Mouse (Mus musculus) liver (tissue): ENCODE data around the gene Foxo6.

Source experiments
- DNase-seq: peaks from one replicate; pipeline ENCODE4 v3.0.0-alpha.2; 2020; ENCODE audit warnings: mixed read lengths

The Foxo6 gene

GRCm38 (mm10) chr4:120287290-120288111 is at the start of gene Foxo6:
TSS of gene Foxo6 (minus strand) at chr4:120287349.
- DNase-seq = peak; percentile 87

DNA sequence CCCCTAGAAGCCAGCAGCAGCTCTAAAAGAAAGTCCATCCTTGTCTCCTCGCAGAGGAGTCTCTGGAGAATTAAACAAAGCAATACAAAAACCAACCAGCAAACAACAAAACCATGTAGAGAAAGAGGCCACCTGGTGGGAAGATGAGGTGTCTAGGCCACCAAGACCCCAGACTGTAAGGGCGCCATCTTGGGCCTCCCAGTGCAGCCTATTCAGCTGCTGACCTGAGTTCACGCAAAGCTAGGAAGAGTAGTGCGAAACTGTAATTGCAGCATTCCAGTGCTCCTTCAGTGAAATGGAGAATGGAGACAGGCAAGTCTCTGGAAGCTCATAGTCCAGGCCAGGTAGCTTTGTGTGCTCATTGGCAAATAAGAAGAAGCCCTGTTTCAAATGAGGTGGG is 47.2 kb upstream of the Foxo6 start:
- DNase-seq = no peak

DNA sequence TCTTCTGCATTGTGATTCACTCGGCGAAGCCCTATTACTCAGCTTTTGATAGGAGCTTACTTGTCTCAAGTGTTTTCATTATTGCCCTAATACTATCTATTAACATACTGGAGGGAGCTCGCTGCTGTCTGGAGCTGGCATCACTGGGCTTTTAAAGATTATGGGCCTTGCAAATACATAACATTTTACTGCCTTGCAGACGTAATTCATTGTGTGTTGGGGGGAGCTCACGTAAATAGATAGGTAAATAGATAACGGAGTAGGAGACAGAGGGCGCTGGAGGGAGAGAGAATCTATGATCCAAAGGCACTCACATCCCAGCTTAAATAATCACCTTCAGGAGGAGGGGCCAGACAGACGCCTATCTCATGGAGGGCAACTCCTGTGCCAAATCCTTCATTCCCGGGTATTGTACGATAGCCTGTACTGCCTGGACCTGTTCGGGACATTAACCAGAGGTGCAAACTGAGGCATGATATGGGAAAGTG is 45.8 kb upstream of the Foxo6 start:
- DNase-seq = no peak

DNA sequence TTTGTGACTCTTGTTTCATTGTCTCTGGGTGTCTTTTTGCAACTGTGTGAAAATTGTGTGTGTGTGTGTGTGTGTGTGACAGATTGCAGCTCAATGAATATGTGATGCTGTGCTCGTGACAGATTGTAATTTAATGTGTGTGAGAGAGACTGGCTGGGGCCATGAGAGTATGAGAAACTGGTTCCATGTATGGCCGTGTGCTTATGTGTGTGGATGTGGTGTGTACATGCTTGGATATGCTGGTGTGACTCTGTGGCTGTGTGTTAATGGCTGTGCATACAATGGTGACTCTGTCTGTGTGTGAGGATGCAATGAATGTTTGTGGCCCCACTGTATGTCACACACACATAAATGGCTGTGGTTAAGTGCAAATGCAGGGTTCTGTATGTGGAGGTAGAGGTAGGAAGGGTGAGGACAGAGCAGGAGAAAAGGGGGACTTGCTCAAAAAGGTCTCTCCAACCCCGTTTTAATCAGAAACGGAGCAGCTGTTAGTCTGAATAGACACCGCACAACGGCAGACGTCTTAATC is 45.3 kb upstream of the Foxo6 start:
- no peak for DNase-seq

- no peak for DNase-seq
Measured at GRCm38 (mm10) chr4:120331992-120332391, 44.8 kb upstream of the Foxo6 start.

DNA sequence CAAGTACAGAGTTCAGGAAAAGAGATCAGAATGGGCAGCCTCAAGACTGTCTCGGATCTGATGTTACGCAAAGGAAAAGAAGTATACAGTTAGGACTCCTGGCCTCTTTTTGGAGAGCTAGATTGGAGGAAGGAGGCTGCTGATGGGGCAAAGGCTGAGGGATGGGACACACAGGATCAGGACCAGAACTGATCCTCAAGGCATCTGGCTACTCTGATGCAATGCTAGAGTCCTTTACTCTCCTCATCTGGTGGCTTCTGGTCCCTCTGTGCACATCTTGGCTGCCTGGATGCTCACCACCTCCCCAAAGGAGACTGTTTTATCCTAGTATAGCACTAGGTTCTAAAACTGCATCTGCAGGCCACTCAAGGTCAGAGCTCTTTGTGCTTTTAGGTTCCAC is 44.4 kb upstream of the Foxo6 start:
- DNase-seq = no peak

- DNase-seq = no peak
Measured at GRCm38 (mm10) chr4:120325748-120326147, 38.6 kb upstream of the Foxo6 start.

DNA sequence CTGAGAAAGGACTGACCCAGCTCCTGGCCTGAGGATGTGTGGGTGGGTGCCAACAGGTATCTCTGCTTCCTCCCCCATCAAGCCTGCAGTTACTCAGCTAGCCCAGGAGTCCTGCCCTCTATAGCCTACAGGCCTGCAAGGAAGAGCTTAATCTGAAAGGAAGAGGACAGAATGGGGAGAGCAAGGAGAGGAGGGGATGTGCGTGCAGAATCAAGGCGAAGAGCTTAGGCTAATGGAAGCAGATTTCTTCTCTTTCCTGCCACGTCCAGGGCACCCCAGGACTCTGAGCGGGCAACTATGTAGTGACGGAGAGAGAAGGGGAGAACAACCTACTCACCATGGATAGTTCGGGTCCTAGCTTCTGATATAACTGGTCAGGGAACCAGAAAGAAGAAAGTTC is 37.9 kb upstream of the Foxo6 start:
- no peak for DNase-seq

- no peak for DNase-seq
Measured at GRCm38 (mm10) chr4:120323858-120324257, 36.7 kb upstream of the Foxo6 start.

- DNase-seq = peak; percentile 30
Measured at GRCm38 (mm10) chr4:120323198-120323597, 36.0 kb upstream of the Foxo6 start.

GRCm38 (mm10) chr4:120317541-120317940 is 30.4 kb upstream of the Foxo6 start:
- DNase-seq = no peak

GRCm38 (mm10) chr4:120316716-120317115 is 29.6 kb upstream of the Foxo6 start:
- no peak for DNase-seq

DNA sequence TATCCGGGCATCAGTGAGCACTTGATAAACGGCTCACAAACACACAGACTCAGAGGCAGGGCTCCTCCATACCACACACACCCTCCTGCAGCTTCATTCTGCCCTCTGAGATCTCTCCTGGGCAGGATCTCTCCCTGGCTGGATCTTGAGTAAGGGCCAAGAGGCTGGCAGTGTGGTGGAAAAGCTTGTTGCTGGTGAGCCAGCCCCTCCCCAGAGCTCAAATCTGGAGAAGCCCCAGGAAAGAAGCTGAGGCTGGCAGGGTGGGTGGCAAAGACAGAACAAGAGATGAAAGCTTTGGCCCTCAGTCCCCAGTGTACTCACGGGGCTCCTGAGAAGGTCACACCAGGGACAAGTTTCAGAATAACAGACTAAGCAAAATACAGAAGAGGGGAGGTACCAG is 27.4 kb upstream of the Foxo6 start:
- no peak for DNase-seq

- no peak for DNase-seq
Measured at GRCm38 (mm10) chr4:120313309-120313708, 26.2 kb upstream of the Foxo6 start.

DNA sequence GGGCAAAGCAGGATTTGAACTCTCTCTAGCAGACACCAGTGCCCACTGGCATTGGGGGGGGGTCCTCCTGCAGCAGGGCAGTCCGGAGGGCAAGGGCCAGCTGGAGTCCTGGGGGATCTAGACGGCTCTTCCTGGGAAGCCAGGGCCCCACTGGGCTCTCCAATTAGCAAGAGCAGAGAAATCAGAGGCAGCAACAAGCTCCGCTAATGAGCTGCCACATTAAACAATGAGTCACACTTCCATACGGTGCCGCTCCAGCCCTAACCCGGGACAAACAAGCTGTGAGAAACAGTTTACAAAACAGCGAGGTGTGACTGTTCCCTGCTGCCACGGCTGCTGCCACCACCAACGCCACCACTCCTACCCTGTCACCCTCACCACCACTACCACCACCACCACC is 17.4 kb upstream of the Foxo6 start:
- DNase-seq = no peak

GRCm38 (mm10) chr4:120299287-120299686 is 12.1 kb upstream of the Foxo6 start:
- no peak for DNase-seq

GRCm38 (mm10) chr4:120291106-120291822 is 4.1 kb upstream of the Foxo6 start:
- no peak for DNase-seq

DNA sequence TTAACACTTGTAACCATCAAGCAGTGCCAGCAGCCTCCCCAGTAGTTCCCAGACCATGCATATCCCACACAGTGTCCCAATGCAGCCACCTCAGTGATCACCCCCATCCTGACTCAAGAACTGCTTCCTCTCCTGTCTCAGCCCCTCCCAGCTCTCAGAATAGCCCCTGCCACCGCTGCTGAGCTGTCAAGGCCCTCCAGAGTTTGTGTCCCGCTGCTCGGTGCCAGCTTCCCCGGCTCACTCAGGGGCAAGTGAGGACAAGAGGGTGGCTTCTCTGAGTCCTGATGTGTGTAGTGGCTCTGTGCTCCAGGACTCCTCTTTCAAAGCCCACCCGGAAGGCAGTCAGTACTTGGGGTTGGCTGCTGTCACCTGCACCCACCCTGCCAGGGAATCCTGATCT is 3.3 kb upstream of the Foxo6 start:
- no peak for DNase-seq

DNA sequence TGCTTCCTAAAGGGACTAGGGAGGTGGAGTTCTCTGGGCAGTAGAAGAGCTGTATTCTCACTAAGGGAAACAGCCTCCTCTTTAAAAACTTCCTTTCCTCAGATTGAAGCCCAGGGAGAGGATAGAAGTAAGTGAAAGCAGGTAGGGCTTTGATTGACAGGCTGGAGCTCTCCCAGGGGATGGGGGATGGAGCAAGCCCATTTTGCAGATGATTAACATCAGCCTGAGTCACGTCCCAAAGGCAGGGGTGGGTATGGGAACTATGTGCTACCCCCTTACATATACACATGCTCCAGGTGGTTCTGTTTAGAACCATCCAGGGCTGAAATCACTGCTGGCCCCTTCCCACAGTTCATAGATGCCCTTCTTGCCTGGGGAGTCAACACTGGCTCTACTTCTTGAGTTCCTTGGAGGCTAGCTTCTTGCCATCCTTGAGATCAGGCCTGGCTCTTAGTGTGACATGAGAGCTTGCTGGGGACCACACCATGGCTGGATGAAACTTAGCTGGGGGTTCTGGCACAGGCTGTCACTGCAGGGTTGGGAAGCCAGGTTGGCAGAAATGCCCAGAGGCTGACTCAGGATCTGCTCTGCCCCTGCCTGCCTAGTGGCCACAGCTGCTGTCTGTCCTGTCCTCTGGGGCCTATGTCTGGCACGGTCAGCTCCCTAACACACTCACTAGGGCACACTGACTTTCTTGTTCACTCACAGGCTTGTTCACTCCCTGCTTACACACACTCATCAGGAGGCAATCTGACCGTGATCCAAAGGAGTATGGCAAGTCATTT is 2.2 kb upstream of the Foxo6 start:
- no peak for DNase-seq

DNA sequence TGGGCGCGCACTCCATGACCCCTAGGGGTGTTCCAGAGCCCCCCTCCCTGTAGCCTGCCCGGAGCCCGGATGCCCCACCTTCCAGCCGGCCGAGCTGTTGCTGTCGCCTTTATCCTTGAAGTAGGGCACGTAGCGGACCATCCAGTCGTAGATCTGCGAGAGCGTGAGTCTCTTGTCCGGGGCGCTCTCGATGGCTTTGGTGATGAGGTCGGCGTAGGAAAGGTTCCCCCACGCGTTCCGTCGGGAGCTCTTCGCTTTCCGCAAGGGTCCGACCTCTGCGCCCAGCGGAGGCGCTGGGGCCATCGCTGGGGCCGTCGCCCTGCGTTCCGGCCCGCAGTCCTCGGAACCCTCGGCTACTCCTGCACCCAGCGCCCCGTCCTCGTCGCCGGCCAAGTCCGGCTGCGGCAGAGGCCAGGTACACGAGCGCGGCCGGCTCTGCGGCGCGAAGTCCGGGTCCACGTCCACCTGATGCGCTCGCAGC is 348 bp downstream of the Foxo6 start:
- DNase-seq = no peak

DNA sequence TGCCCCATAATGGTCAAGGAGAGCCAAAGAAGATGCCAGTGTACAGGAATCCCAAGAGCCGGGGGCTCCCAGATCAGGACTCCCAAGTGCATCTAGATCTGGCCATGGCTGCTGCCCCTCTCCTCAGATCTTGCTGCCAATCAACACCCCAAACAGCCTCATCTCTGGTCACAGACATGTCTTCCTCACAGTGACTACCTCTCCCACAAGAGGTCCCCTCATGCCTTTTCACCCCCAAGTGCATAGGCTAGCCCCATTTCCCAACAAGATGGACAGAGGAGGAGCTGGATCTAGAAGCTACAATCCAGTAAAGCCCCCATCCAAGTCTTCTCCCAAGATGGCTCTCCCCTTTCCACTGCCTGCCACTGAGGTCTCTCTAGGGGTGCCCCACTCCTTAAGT is 1.4 kb downstream of the Foxo6 start:
- DNase-seq = no peak

DNA sequence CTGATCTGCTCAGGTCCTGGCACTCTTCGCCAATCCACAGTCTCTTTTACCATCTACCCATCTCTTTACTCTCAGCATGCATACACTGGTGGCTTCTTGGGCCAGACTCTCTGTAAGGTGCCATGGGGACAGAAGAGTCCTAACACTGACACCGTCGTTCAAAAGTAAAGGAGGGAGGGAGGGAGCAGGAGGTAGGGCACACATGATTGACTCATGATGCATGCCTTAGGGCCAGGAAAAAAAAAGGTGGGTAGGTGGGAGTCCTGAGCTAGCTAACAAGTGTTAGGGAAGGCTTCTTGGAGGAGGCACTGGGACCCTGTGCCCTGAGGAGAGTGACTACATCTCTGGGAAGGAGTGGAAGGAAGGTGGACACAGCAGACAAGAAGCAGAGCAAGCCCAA is 1.9 kb downstream of the Foxo6 start:
- no peak for DNase-seq

- DNase-seq = no peak
Measured at GRCm38 (mm10) chr4:120284187-120284586, 3.0 kb downstream of the Foxo6 start.
